Mouse (Mus musculus) stomach, embryonic 15.5 days (tissue): ENCODE data around the gene Slx. TPM values are rescaled to one million over a fixed set of nuclear protein-coding genes. Genes with fewer than 3 reads are reported as not detected.
"Not testable (repeated sequence)": the region's sequence is repeated elsewhere in the genome, so short reads cannot be mapped to it uniquely, and the experiment has no call there.

Source experiments
- ATAC-seq: fragments of 200-750 bp; cut with Nextera tagmentation; 2 replicates; pipeline ENCODE4 v1.8.0; 2017; ENCODE audit warnings: low read depth, moderate number of reproducible peaks, moderate TSS enrichment; ENCODE audit not compliant: insufficient read depth, low FRiP score
- H3K27ac ChIP-seq: fragments of 300-500 bp; sonication (generic); 2 replicates; pipeline ENCODE4 v1.5.1; 2015; ENCODE audit warnings: mild to moderate bottlenecking, inconsistent platforms
- H3K27me3 ChIP-seq: fragments of 300-500 bp; sonication (generic); replicated peaks from 2 replicates; pipeline ENCODE4 v1.6.1; 2015; ENCODE audit warnings: inconsistent platforms
- H3K36me3 ChIP-seq: fragments of 300-500 bp; sonication (generic); 2 replicates; pipeline ENCODE4 v1.6.1; 2015; ENCODE audit warnings: inconsistent platforms
- H3K4me1 ChIP-seq: fragments of 300-500 bp; sonication (generic); 2 replicates; pipeline ENCODE4 v1.6.1; 2015; ENCODE audit warnings: inconsistent platforms
- H3K4me2 ChIP-seq: fragments of 300-500 bp; sonication (generic); 2 replicates; pipeline ENCODE4 v1.6.1; 2015; ENCODE audit warnings: mild to moderate bottlenecking, inconsistent platforms
- H3K4me3 ChIP-seq: fragments of 300-500 bp; sonication (generic); replicated peaks from 2 replicates; pipeline ENCODE4 v1.5.1; 2015; ENCODE audit warnings: inconsistent platforms
- H3K9ac ChIP-seq: fragments of 300-500 bp; sonication (generic); 2 replicates; pipeline ENCODE4 v1.6.1; 2015; ENCODE audit warnings: inconsistent platforms
- H3K9me3 ChIP-seq: fragments of 300-500 bp; sonication (generic); 2 replicates; pipeline ENCODE4 v1.6.1; 2016; ENCODE audit warnings: inconsistent platforms
- WGBS: fragments of 180-500 bp; shearing (Covaris S2); methylation state at CpG from one replicate; pipeline ENCODE4 v1.1.7; 2015; 5-methylcytosine and 5-hydroxymethylcytosine counted together
- microRNA-seq: library from miRNA; unstranded; fragments of <30 nt; microRNA quantifications from one replicate; pipeline ENCODE4, GENCODE M21; 2016
- polyA plus RNA-seq: library from polyadenylated mRNA; unstranded; fragments of >200 nt; fragmentation: Nextera tagmentation; extraction: Ambion mirVana; gene quantifications from 2 replicates; pipeline ENCODE4 v1.2.1, GENCODE M21; 2015

Gene Slx
- polyA plus RNA-seq = not detected in 2 replicates

DNA sequence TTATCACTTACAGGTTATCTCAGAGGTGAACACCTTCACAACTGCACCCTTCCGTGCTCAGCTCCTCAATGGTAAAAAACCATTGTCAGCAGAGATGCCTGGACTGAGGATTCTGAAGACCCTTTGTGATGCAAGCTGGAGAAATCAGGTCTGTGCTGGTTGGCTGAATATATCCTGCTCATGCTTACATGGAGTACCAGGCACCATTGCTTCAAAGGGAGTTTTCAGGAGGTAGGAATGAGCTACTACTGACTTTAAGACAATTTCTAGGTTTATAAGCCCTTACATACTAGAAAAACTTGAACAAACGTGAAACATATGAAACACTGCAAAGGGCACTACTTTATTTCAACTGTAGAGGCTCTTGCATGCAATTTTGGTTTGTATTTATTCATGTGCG is at the start of gene Slx:
Gene Slx, minus strand, starts transcription at position 101 of the 400 bp plus-strand sequence.
- H3K36me3 ChIP-seq, H3K4me2 ChIP-seq, H3K4me1 ChIP-seq, H3K9ac ChIP-seq, ATAC-seq, H3K4me3 ChIP-seq, H3K27ac ChIP-seq, H3K27me3 ChIP-seq, H3K9me3 ChIP-seq: not testable (repeated sequence)
- WGBS = 62% methylated on average over 3 of the region's 3 CpGs

Small RNAs within 50 kb of the gene (microRNA-seq; reads per million reads assigned to microRNA genes)
- not detected for gene Gm27341

Other genes with a start within 250 kb of the Slx start
- gene Gm2030, start 235.5 kb downstream of the Slx start, polyA plus RNA-seq = not detected in 2 replicates
- not detected in 2 replicates for gene Gm14525, start 157.1 kb upstream of the Slx start, polyA plus RNA-seq